Mouse (Mus musculus) MEL (cell line): ENCODE results near the gene Ifitm10. TPM values are rescaled to one million over a fixed set of nuclear protein-coding genes. Genes with fewer than 3 reads are reported as not detected.
"Not testable (repeated sequence)": the region's sequence is repeated elsewhere in the genome, so short reads cannot be mapped to it uniquely, and the experiment has no call there.

Experiments
- DNase-seq: peaks from one replicate; pipeline ENCODE4 v3.0.0; 2011; ENCODE audit warnings: low read depth, low spot score
- H3K27ac ChIP-seq: 2 replicates; pipeline ENCODE4 v1.5.1; 2012; ENCODE audit warnings: low read depth, mild to moderate bottlenecking, control low read depth, low read length, moderate library complexity; ENCODE audit not compliant: control insufficient read depth
- H3K27me3 ChIP-seq, 2 experiments: fragments of 150-350 bp in 1 of 2; sonication (generic) in 1 of 2; 2 replicates each; pipeline ENCODE4 v1.6.1; 2012; ENCODE audit warnings: low read length in 2 of 2, mild to moderate bottlenecking in 2 of 2, improper control_type of control experiment in 1 of 2, moderate library complexity in 1 of 2; ENCODE audit not compliant: insufficient read depth in 2 of 2, control insufficient read depth in 1 of 2
- H3K36me3 ChIP-seq, 2 experiments: 2 replicates each; pipeline ENCODE4 v1.6.1; 2012 to 2014; ENCODE audit warnings: low read length in 2 of 2, improper control_type of control experiment in 1 of 2, inconsistent platforms in 1 of 2, mild to moderate bottlenecking in 1 of 2; ENCODE audit not compliant: insufficient read depth in 2 of 2, control insufficient read depth in 1 of 2
- H3K4me1 ChIP-seq, 2 experiments: fragments of 150-350 bp in 1 of 2; sonication (generic) in 1 of 2; 2 replicates each; pipeline ENCODE4 v1.6.1; 2012; ENCODE audit warnings: low read length in 2 of 2, improper control_type of control experiment in 1 of 2, mild to moderate bottlenecking in 1 of 2; ENCODE audit not compliant: insufficient read depth in 2 of 2, control insufficient read depth in 1 of 2
- H3K4me3 ChIP-seq, 2 experiments: fragments of 150-350 bp in 1 of 2; sonication (generic) in 1 of 2; 2 replicates each; pipeline ENCODE4 v1.5.1; 2012; ENCODE audit warnings: low read depth in 2 of 2, low read length in 2 of 2, mild to moderate bottlenecking in 2 of 2, moderate library complexity in 2 of 2, control low read depth in 1 of 2, improper control_type of control experiment in 1 of 2; ENCODE audit not compliant: control insufficient read depth in 1 of 2, insufficient read depth in 1 of 2
- H3K79me2 ChIP-seq: 2 replicates; pipeline ENCODE4 v1.6.1; 2012; ENCODE audit warnings: mild to moderate bottlenecking, low read length, moderate library complexity; ENCODE audit not compliant: control insufficient read depth, poor library complexity, insufficient read depth
- H3K9ac ChIP-seq: 2 replicates; pipeline ENCODE4 v1.6.1; 2012; ENCODE audit warnings: low read depth, mild to moderate bottlenecking, control low read depth, low read length, moderate library complexity; ENCODE audit not compliant: control insufficient read depth, poor library complexity, severe bottlenecking
- H3K9me3 ChIP-seq: fragments of 150-350 bp; sonication (generic); replicated peaks from 2 replicates; pipeline ENCODE4 v1.6.1; 2012; ENCODE audit warnings: mild to moderate bottlenecking, low read length, improper control_type of control experiment, moderate library complexity; ENCODE audit not compliant: insufficient read depth
- CTCF ChIP-seq, 3 experiments: IDR thresholded peaks in 2 of 3; conservative IDR thresholded peaks in 1 of 3; 2 replicates each; pipeline ENCODE4 v1.5.1; 2011 to 2012; ENCODE audit warnings: low read length in 3 of 3, low read depth in 2 of 3, mild to moderate bottlenecking in 2 of 3, improper control_type of control experiment in 1 of 3, inconsistent platforms in 1 of 3, mixed read lengths in 1 of 3, moderate library complexity in 1 of 3; ENCODE audit not compliant: control insufficient read depth in 1 of 3, insufficient read depth in 1 of 3, poor library complexity in 1 of 3, severe bottlenecking in 1 of 3
- E2F4 ChIP-seq: IDR thresholded peaks from 2 replicates; pipeline ENCODE4 v1.6.1; 2011; ENCODE audit warnings: low read depth, low read length, improper control_type of control experiment, borderline replicate concordance
- ELF1 ChIP-seq: IDR thresholded peaks from 2 replicates; pipeline ENCODE4 v1.6.1; 2014; ENCODE audit warnings: low read depth, mild to moderate bottlenecking, inconsistent platforms, low read length, improper control_type of control experiment, moderate library complexity
- ETS1 ChIP-seq: IDR thresholded peaks from 2 replicates; pipeline ENCODE4 v1.6.1; 2012; ENCODE audit warnings: low read depth, mild to moderate bottlenecking, inconsistent platforms, low read length, improper control_type of control experiment, moderate library complexity
- HCFC1 ChIP-seq: IDR thresholded peaks from 2 replicates; pipeline ENCODE4 v1.6.1; 2012; ENCODE audit warnings: low read depth, mild to moderate bottlenecking, inconsistent platforms, low read length, improper control_type of control experiment, moderate library complexity
- JUND ChIP-seq: IDR thresholded peaks from 2 replicates; pipeline ENCODE4 v1.6.1; 2011; ENCODE audit warnings: low read depth, mild to moderate bottlenecking, improper control_type of control experiment, low read length
- KAT2A ChIP-seq: conservative IDR thresholded peaks from 2 replicates; pipeline ENCODE4 v1.6.1; 2012; ENCODE audit warnings: low read depth, low read length, improper control_type of control experiment, inconsistent platforms
- MAZ ChIP-seq: IDR thresholded peaks from 2 replicates; pipeline ENCODE4 v1.6.1; 2012; ENCODE audit warnings: low read depth, mild to moderate bottlenecking, inconsistent platforms, low read length, improper control_type of control experiment
- MEF2A ChIP-seq: IDR thresholded peaks from 2 replicates; pipeline ENCODE4 v1.6.1; 2014; ENCODE audit warnings: low read depth, mild to moderate bottlenecking, inconsistent platforms, low read length, improper control_type of control experiment; ENCODE audit not compliant: poor library complexity, insufficient replicate concordance, severe bottlenecking; ENCODE audit errors: extremely low read depth
- RAD21 ChIP-seq: IDR thresholded peaks from 2 replicates; pipeline ENCODE4 v1.6.1; 2011; ENCODE audit warnings: mild to moderate bottlenecking, low read depth, low read length, improper control_type of control experiment
- RCOR1 ChIP-seq: IDR thresholded peaks from 2 replicates; pipeline ENCODE4 v1.6.1; 2012; ENCODE audit warnings: low read depth, mild to moderate bottlenecking, inconsistent platforms, low read length, improper control_type of control experiment
- SIN3A ChIP-seq: IDR thresholded peaks from 2 replicates; pipeline ENCODE4 v1.6.1; 2012; ENCODE audit warnings: low read length, improper control_type of control experiment, inconsistent platforms
- SMC3 ChIP-seq: IDR thresholded peaks from 2 replicates; pipeline ENCODE4 v1.6.1; 2011; ENCODE audit warnings: low read depth, low read length, improper control_type of control experiment
- USF2 ChIP-seq, 2 experiments: IDR thresholded peaks; 2 replicates each; pipeline ENCODE4 v1.6.1; 2011 to 2012; ENCODE audit warnings: improper control_type of control experiment in 2 of 2, low read length in 2 of 2, borderline replicate concordance in 1 of 2, inconsistent platforms in 1 of 2, low read depth in 1 of 2, mild to moderate bottlenecking in 1 of 2; ENCODE audit not compliant: insufficient read depth in 1 of 2
- ZC3H11A ChIP-seq: IDR thresholded peaks from 2 replicates; pipeline ENCODE4 v1.6.1; 2012; ENCODE audit warnings: low read depth, mild to moderate bottlenecking, inconsistent platforms, low read length, improper control_type of control experiment
- ZKSCAN1 ChIP-seq: IDR thresholded peaks from 2 replicates; pipeline ENCODE4 v1.6.1; 2012; ENCODE audit warnings: low read depth, mild to moderate bottlenecking, inconsistent platforms, low read length, improper control_type of control experiment, moderate library complexity
- ZMIZ1 ChIP-seq: IDR thresholded peaks from 2 replicates; pipeline ENCODE4 v1.6.1; 2012; ENCODE audit warnings: low read depth, mild to moderate bottlenecking, inconsistent platforms, low read length, improper control_type of control experiment, moderate library complexity
- polyA plus RNA-seq, 2 experiments: library from polyadenylated mRNA; stranded (reverse) in 1 of 2; unstranded in 1 of 2; fragments of >175 nt in 1 of 2; fragments of >200 nt in 1 of 2; gene quantifications; 2 replicates each; pipeline versions ENCODE4 v1.2.1 to v1.2.4; 2012; ENCODE audit warnings: low replicate concordance in 2 of 2, low read depth in 1 of 2; ENCODE audit not compliant: insufficient read length in 2 of 2, insufficient read depth in 1 of 2, missing spikeins in 1 of 2
- total RNA-seq: library from RNA; depleted of rRNA; stranded (reverse); fragments of 300-350 nt; gene quantifications from 2 replicates; pipeline ENCODE4 v1.2.3, GENCODE M21; 2012

Ifitm10 gene
- total and polyA plus RNA-seq, 3 experiments: 0.21 TPM; not detected in 2

DNA sequence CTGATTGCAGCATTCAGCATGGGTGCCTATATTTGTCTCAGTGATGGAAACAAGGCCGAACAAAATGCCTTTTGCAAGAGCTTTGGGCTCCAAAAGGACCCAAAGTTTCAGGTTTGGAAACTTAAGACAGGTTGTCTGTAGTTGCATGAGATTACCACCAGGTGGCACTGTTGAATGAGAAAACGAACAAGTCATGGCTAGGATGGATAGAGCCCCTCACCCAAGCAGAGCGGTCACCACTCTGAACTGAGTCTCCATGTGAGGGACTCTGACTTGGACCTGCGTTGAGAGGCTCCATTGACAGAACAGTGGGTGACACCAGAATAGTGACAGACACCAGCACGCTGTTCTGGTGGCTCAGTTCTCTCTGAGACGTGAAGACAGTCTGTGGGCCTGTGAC is 57.0 kb downstream of the Ifitm10 start:
- H3K9ac ChIP-seq: no peak overlapping the region
- H3K9me3 ChIP-seq: no peaks in the 10 kb centered on the region
- no peak overlapping the region for H3K27ac ChIP-seq
- no peaks in the 10 kb centered on the region for H3K36me3 ChIP-seq
- H3K27me3 ChIP-seq: peaks cover 0 to 6% of the 10 kb centered on the region in 2 experiments; a peak in 3 of 4 replicates
- TF ChIP-seq MAZ (no peak), KAT2A (no peak), CTCF (IDR thresholded peaks at IDR 0.05 in 2 of 3, conservative IDR thresholded peaks at IDR 0.05 in 1 of 3; ENCODE audit: control insufficient read depth in 1 of 3, insufficient read depth in 1 of 3, low read depth in 2 of 3, low read length in 3 of 3, poor library complexity in 1 of 3, severe bottlenecking in 1 of 3) (peak; percentile 52 to 86 (median 74)), RAD21 (peak; percentile 84), SMC3 (peak; percentile 85), ZC3H11A (peak; percentile 62)
- no peaks in the 10 kb centered on the region for H3K4me1 ChIP-seq
- H3K4me3 ChIP-seq: no peak overlapping the region
- H3K79me2 ChIP-seq: no peaks in the 10 kb centered on the region
- DNase-seq: peak; percentile 50

- TF ChIP-seq SIN3A: no peak
- TF ChIP-seq CTCF (IDR thresholded peaks at IDR 0.05 in 2 of 3, conservative IDR thresholded peaks at IDR 0.05 in 1 of 3; ENCODE audit: control insufficient read depth in 1 of 3, insufficient read depth in 1 of 3, low read depth in 2 of 3, low read length in 3 of 3, poor library complexity in 1 of 3, severe bottlenecking in 1 of 3): no peak
- TF ChIP-seq USF2 (IDR thresholded peaks at IDR 0.05; ENCODE audit: borderline replicate concordance in 1 of 2, insufficient read depth in 1 of 2, low read depth in 1 of 2, low read length in 2 of 2): no peak
- no peak for TF ChIP-seq E2F4
- TF ChIP-seq SMC3: no peak
- TF ChIP-seq ZMIZ1: no peak
- no peak for TF ChIP-seq HCFC1
- no peak for TF ChIP-seq RCOR1
- TF ChIP-seq ELF1: no peak
- TF ChIP-seq ETS1: no peak
- TF ChIP-seq JUND: no peak
- no peak for TF ChIP-seq ZKSCAN1
- no peak for TF ChIP-seq MEF2A
- no peak for TF ChIP-seq ZC3H11A
- Histone ChIP-seq H3K4me3 (no peak overlapping the region), H3K27me3 (peaks cover 0 to 6% of the 10 kb centered on the region in 2 experiments; a peak in 3 of 4 replicates)
Observed at GRCm38 (mm10) chr7:142314600-142315285, 58.8 kb downstream of the Ifitm10 start.

GRCm38 (mm10) chr7:142303929-142304328 is 69.6 kb downstream of the Ifitm10 start:
- H3K9ac ChIP-seq, H3K4me3 ChIP-seq, H3K4me1 ChIP-seq, H3K79me2 ChIP-seq, DNase-seq, H3K27ac ChIP-seq, H3K36me3 ChIP-seq, H3K9me3 ChIP-seq: not testable (repeated sequence)
- H3K27me3 ChIP-seq: peaks cover 7 to 14% of the 10 kb centered on the region in 2 experiments

More at GRCm38 (mm10) chr7:142314600-142315285, 58.8 kb downstream of the Ifitm10 start:
- H3K79me2 ChIP-seq: no peaks in the 10 kb centered on the region
- no peak overlapping the region for H3K9ac ChIP-seq
- no peaks in the 10 kb centered on the region for H3K4me1 ChIP-seq
- H3K9me3 ChIP-seq: no peaks in the 10 kb centered on the region
- H3K27ac ChIP-seq: no peak overlapping the region
- H3K36me3 ChIP-seq: no peaks in the 10 kb centered on the region
- DNase-seq: no peak
